1 mouse cellular context compared by ENCODE assay signal in genomic region chr15:98993865-98994264, GRCm38 (mm10).
TF ChIP-seq lines count a peak whose summit lies in the region.

No protein-coding gene starts in this region.

TF ChIP-seq in CH12.LX, 34 proteins besides CTCF, POLR2A, EP300 and RAD21 (continued from another document):
- no peak for TF ChIP-seq JUN (IDR thresholded peaks at IDR 0.05; ENCODE audit: insufficient read depth, low read depth, low read length)
- no peak for TF ChIP-seq KAT2A (IDR thresholded peaks at IDR 0.05; ENCODE audit: insufficient replicate concordance, low read length)
- no peak for TF ChIP-seq MEF2A (IDR thresholded peaks at IDR 0.05; ENCODE audit: borderline replicate concordance, low read depth, low read length)
- peak; percentile 51; the same call in 1 of the 2 replicates for TF ChIP-seq SIN3A (IDR thresholded peaks at IDR 0.05; ENCODE audit: low read length)
- TF ChIP-seq RCOR1 (conservative IDR thresholded peaks at IDR 0.05; ENCODE audit: low read depth, low read length): no peak
- peak; percentile 80 for TF ChIP-seq MAX (IDR thresholded peaks at IDR 0.05; ENCODE audit: low read length)
- no peak; the same call in 1 of the 2 replicates for TF ChIP-seq ZNF384 (IDR thresholded peaks at IDR 0.05; ENCODE audit: low read depth, low read length)
- no peak; the same call in 1 of the 2 replicates for TF ChIP-seq HCFC1 (IDR thresholded peaks at IDR 0.05; ENCODE audit: low read depth, low read length)
- no peak for TF ChIP-seq USF1 (IDR thresholded peaks at IDR 0.05; ENCODE audit: low read depth, low read length)
- no peak for TF ChIP-seq ZMIZ1 (IDR thresholded peaks at IDR 0.05; ENCODE audit: low read depth, low read length)
- peak; percentile 96 for TF ChIP-seq MYC (IDR thresholded peaks at IDR 0.05; ENCODE audit: low read depth, low read length)
- no peak for TF ChIP-seq MAZ (IDR thresholded peaks at IDR 0.05; ENCODE audit: low read depth, low read length)
- peak; percentile 91 for TF ChIP-seq MXI1 (IDR thresholded peaks at IDR 0.05; ENCODE audit: low read depth, low read length)
- no peak for TF ChIP-seq MAFK (IDR thresholded peaks at IDR 0.05; ENCODE audit: insufficient replicate concordance, low read length)
- TF ChIP-seq PAX5 (IDR thresholded peaks at IDR 0.05; ENCODE audit: low read length): no peak
- TF ChIP-seq NELFE (IDR thresholded peaks at IDR 0.05; ENCODE audit: low read depth, low read length): no peak
- TF ChIP-seq NRF1 (IDR thresholded peaks at IDR 0.05; ENCODE audit: low read depth, low read length): no peak
- 0 out of 2 replicates have a peak, but pooled peaks have one; percentile 22 for TF ChIP-seq JUND (conservative IDR thresholded peaks at IDR 0.05; ENCODE audit: low read depth, low read length)
- no peak for TF ChIP-seq UBTF (IDR thresholded peaks at IDR 0.05; ENCODE audit: low read depth, low read length)
- TF ChIP-seq IRF4 (IDR thresholded peaks at IDR 0.05; ENCODE audit: low read depth, low read length): no peak
- 0 out of 2 replicates have a peak, but pooled peaks have one; percentile 55 for TF ChIP-seq TBP (conservative IDR thresholded peaks at IDR 0.05; ENCODE audit: low read depth, low read length)
- no peak for TF ChIP-seq BHLHE40 (IDR thresholded peaks at IDR 0.05; ENCODE audit: low read depth, low read length)
- no peak for TF ChIP-seq ELF1 (IDR thresholded peaks at IDR 0.05; ENCODE audit: low read depth, low read length)
- TF ChIP-seq POLR2AphosphoS2 (IDR thresholded peaks at IDR 0.05; ENCODE audit: low read depth, low read length): no peak
- TF ChIP-seq GABPA (IDR thresholded peaks at IDR 0.05; ENCODE audit: insufficient replicate concordance, low read depth, low read length): no peak
- TF ChIP-seq ETS1 (conservative IDR thresholded peaks at IDR 0.05; ENCODE audit: low read depth, low read length): no peak
- TF ChIP-seq CHD2 (IDR thresholded peaks at IDR 0.05; ENCODE audit: low read length): no peak
- no peak for TF ChIP-seq USF2 (conservative IDR thresholded peaks at IDR 0.05; ENCODE audit: low read depth, low read length)
- TF ChIP-seq TCF12 (IDR thresholded peaks at IDR 0.05; ENCODE audit: low read depth, low read length): 0 out of 2 replicates have a peak, but pooled peaks have one; percentile 44
- no peak; the same call in 1 of the 2 replicates for TF ChIP-seq E2F4 (IDR thresholded peaks at IDR 0.05; ENCODE audit: insufficient replicate concordance, low read depth, low read length)
- peak; percentile 93 for TF ChIP-seq SMC3 (IDR thresholded peaks at IDR 0.05; ENCODE audit: low read depth, low read length)
- TF ChIP-seq ZC3H11A (IDR thresholded peaks at IDR 0.05; ENCODE audit: low read depth, low read length): peak; percentile 38; the same call in 1 of the 2 replicates
